Mouse (Mus musculus): ENCODE results near the gene Lhpp. TPM values are rescaled to one million over a fixed set of nuclear protein-coding genes. Genes with fewer than 3 reads are reported as not detected.

Gene Lhpp
- 20.4 and 22.4 TPM in 2 replicates for polyA plus RNA-seq (2014; fragmentation: Nextera tagmentation; extraction: Ambion mirVana)

DNA sequence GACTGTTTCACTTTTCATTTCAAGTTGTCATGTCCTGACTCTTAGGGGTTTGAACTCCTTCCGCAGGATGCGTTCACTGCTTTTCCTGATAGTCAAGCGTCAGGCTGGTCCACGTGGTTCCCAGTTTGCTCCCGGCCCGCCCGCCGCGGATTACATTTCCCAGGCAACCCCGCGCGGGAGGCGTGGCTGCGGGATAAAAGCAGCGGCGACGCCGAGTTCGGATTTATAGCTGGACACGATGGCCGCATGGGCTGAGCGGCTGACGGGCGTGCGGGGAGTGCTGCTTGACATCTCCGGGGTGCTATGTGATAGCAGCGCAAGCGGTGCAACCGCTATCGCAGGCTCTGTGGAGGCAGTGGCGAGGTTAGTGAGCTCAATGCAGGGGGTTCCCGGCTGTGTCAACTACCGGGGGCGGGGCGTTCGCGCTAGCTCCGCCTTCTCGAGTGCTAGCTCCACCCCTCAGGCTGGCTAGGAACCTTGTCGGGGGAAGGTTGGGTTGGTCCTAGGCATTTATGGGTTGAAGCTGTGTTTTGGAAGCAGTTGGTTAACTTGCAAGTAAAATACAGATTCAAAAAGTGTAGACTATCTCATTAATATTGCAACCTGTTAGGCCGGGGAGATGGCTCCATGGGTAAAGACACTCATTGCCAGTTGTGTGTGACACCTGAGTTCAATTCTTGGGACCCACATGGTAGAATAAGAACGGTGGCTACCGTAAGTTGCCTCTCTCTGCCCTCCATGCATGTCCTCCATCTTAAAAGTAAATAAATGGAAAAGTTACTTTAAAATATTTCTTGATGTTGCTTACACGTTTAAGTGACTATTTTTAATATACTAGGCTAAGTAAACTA, at the start of gene Lhpp:
Gene Lhpp (plus strand): TSS at position 171 of the 851 bp plus-strand sequence.
- Histone ChIP-seq H3K4me2 (replicated peaks; ENCODE audit: low read depth, low read length) (peak within 1 kb of the TSS; percentile 57), H3K27ac (ENCODE audit: low read depth, low read length) (no peak within 1 kb of the TSS), H3K4me1 (replicated peaks; ENCODE audit: control insufficient read depth, insufficient read depth, low read length) (0 out of 2 replicates have a peak, but pooled peaks cover 2% of the 10 kb centered on the region), H3K9ac (ENCODE audit: low read depth, low read length) (peak within 1 kb of the TSS; percentile 28; the same call in 1 of the 2 replicates), H3K27me3 (ENCODE audit: control insufficient read depth, insufficient read depth, low read length) (no peaks in the 10 kb centered on the region), H3K4me3 (ENCODE audit: low read depth, low read length) (peak within 1 kb of the TSS; percentile 41), H3K36me3 (ENCODE audit: control insufficient read depth, insufficient read depth, low read length) (no peaks in the 10 kb centered on the region), H3K9me3 (ENCODE audit: control insufficient read depth, low read length) (no peaks in the 10 kb centered on the region)
- ATAC-seq (ENCODE audit: low FRiP score) = peak; percentile 87
- 8% methylated on average over 44 of the region's 44 CpGs for WGBS
- DNase-seq (ENCODE audit: low spot score) = peak; percentile 88

DNA sequence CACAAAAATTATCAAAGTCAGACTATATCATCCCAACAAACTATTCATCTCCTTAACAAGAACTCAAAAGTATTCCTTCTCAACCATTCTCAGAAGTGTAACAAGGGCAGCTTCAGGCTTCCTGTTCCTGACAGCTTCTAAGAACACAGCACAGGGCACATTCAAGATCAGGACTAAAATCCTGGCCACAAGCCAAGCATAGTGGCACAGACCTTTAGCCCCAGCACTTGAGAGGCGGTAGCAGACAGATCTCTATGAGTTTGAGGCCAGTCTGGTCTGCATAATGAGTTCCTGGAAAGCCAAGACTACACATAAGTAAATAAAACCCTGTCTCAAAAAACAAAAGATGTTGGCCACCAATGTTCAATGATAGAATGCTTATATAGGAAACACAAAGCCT, 44.6 kb upstream of the Lhpp start:
- Histone ChIP-seq H3K27me3 (ENCODE audit: control insufficient read depth, insufficient read depth, low read length) (no peaks in the 10 kb centered on the region), H3K27ac (ENCODE audit: low read depth, low read length) (no peak overlapping the region), H3K36me3 (ENCODE audit: control insufficient read depth, insufficient read depth, low read length) (peaks cover 3% of the 10 kb centered on the region; the same call in 1 of the 2 replicates), H3K4me2 (replicated peaks; ENCODE audit: low read depth, low read length) (no peak overlapping the region), H3K4me3 (ENCODE audit: low read depth, low read length) (no peak overlapping the region), H3K9me3 (ENCODE audit: control insufficient read depth, low read length) (no peaks in the 10 kb centered on the region), H3K4me1 (replicated peaks; ENCODE audit: control insufficient read depth, insufficient read depth, low read length) (no peaks in the 10 kb centered on the region), H3K9ac (ENCODE audit: low read depth, low read length) (no peak overlapping the region)
- 81% methylated on average over 1 of the region's 1 CpGs for WGBS
- ATAC-seq (ENCODE audit: low FRiP score) (no peak), DNase-seq (ENCODE audit: low spot score) (no peak)

DNA sequence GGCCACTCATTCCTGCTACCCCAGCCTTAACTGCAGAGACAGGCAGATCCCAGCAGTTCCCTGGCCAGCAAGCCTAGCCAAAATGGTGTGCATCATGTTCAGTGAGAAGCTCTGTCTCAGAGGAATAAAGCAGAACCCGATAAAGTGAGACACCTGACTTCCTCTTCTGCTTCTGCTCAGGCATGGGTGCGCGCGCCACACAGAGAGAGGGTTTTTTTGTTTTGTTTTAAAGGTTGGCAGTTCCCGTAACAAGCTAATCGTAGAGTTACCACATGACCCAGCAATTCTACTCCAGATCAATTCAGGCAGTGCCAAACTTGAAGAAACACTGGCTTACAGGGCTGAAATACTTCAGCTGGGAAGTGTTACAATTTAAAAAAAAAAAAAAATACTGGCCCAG, 41.6 kb upstream of the Lhpp start:
- no peak overlapping the region for H3K4me3 ChIP-seq (ENCODE audit: low read depth, low read length)
- H3K27me3 ChIP-seq (ENCODE audit: control insufficient read depth, insufficient read depth, low read length) = no peaks in the 10 kb centered on the region
- ATAC-seq (ENCODE audit: low FRiP score) (no peak), DNase-seq (ENCODE audit: low spot score) (no peak)
- H3K27ac ChIP-seq (ENCODE audit: low read depth, low read length) = no peak overlapping the region
- H3K9ac ChIP-seq (ENCODE audit: low read depth, low read length) = no peak overlapping the region
- H3K36me3 ChIP-seq (ENCODE audit: control insufficient read depth, insufficient read depth, low read length) = no peaks in the 10 kb centered on the region
- no peaks in the 10 kb centered on the region for H3K4me1 ChIP-seq (replicated peaks; ENCODE audit: control insufficient read depth, insufficient read depth, low read length)
- 94% methylated on average over 6 of the region's 6 CpGs for WGBS
- no peaks in the 10 kb centered on the region for H3K9me3 ChIP-seq (ENCODE audit: control insufficient read depth, low read length)
- H3K4me2 ChIP-seq (replicated peaks; ENCODE audit: low read depth, low read length) = no peak overlapping the region

DNA sequence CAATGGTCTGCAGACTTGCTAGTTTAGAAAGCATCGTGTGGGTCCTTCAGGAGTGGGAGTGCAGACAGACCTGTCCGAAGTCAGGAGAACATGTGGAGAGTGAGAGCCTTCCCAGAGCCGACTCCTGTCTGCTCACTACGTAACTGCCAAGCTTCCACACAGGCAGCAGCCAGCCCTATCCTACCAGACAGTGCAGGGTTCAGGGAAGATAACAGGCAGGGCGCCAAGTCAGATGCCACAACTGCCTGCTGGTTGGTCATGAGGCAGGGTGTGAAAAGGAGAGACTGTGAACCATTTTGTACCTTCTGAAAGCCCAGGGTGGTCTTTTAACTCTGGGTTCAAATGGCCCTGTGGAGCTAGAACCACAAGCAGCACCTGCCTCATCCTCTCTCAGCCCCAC, 40.4 kb upstream of the Lhpp start:
- H3K4me3 ChIP-seq (ENCODE audit: low read depth, low read length) = no peak overlapping the region
- no peak overlapping the region for H3K4me2 ChIP-seq (replicated peaks; ENCODE audit: low read depth, low read length)
- H3K36me3 ChIP-seq (ENCODE audit: control insufficient read depth, insufficient read depth, low read length) = no peaks in the 10 kb centered on the region
- H3K27me3 ChIP-seq (ENCODE audit: control insufficient read depth, insufficient read depth, low read length) = no peaks in the 10 kb centered on the region
- H3K9ac ChIP-seq (ENCODE audit: low read depth, low read length) = no peak overlapping the region
- H3K9me3 ChIP-seq (ENCODE audit: control insufficient read depth, low read length) = no peaks in the 10 kb centered on the region
- DNase-seq (ENCODE audit: low spot score) (no peak), ATAC-seq (ENCODE audit: low FRiP score) (no peak)
- no peaks in the 10 kb centered on the region for H3K4me1 ChIP-seq (replicated peaks; ENCODE audit: control insufficient read depth, insufficient read depth, low read length)
- no peak overlapping the region for H3K27ac ChIP-seq (ENCODE audit: low read depth, low read length)
- WGBS = 87% methylated on average over 5 of the region's 5 CpGs

DNA sequence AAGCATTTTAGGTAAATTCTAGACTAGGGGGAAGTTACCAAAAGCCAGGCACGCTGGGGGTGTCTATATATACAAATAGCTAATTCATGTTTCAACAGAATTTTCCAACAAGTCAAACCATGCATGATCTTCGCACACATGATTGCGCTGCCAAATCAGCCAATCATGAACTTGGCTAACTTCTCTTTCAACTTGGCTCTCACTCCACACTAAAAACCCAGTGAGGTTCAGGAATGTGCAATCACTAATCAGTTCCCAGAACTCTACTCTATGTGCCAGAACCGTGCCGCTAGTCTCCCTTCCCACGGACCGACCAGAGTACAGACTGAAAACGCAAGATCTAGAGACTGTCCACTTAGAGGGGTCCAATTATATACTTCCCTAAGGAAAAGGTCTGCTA, 39.0 kb upstream of the Lhpp start:
- WGBS = 89% methylated on average over 8 of the region's 8 CpGs
- Histone ChIP-seq H3K4me1 (replicated peaks; ENCODE audit: control insufficient read depth, insufficient read depth, low read length) (0 out of 2 replicates have a peak, but pooled peaks cover 1% of the 10 kb centered on the region), H3K4me2 (replicated peaks; ENCODE audit: low read depth, low read length) (no peak overlapping the region), H3K36me3 (ENCODE audit: control insufficient read depth, insufficient read depth, low read length) (no peaks in the 10 kb centered on the region), H3K27ac (ENCODE audit: low read depth, low read length) (no peak overlapping the region), H3K9me3 (ENCODE audit: control insufficient read depth, low read length) (no peaks in the 10 kb centered on the region), H3K4me3 (ENCODE audit: low read depth, low read length) (no peak overlapping the region), H3K27me3 (ENCODE audit: control insufficient read depth, insufficient read depth, low read length) (no peaks in the 10 kb centered on the region), H3K9ac (ENCODE audit: low read depth, low read length) (no peak overlapping the region)
- DNase-seq (ENCODE audit: low spot score) (no peak), ATAC-seq (ENCODE audit: low FRiP score) (no peak)

DNA sequence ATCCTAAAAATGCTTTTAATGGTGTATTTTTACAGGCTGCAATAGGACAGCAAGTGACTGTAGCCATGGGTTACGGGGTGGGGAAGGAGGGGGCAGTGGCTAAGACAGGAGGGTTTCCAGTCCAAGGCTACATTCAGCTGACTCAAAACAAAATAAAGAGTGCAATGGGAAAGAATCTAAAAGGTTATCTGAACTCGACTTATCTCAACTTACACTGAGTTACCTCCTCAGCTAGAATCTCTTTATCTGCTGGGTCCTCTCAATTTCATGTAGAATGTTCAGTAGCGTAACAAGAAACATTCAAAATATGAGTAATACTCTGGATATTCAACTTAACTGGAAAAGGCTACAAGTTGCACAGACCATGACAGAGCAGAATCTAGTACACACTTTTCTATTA, 37.7 kb upstream of the Lhpp start:
- no peak overlapping the region for H3K4me3 ChIP-seq (ENCODE audit: low read depth, low read length)
- H3K27ac ChIP-seq (ENCODE audit: low read depth, low read length) = peak overlapping the region; percentile 38; the same call in 1 of the 2 replicates
- no peak overlapping the region for H3K9ac ChIP-seq (ENCODE audit: low read depth, low read length)
- ATAC-seq (ENCODE audit: low FRiP score) (no peak), DNase-seq (ENCODE audit: low spot score) (no peak)
- 0 out of 2 replicates have a peak, but pooled peaks cover 2% of the 10 kb centered on the region for H3K4me1 ChIP-seq (replicated peaks; ENCODE audit: control insufficient read depth, insufficient read depth, low read length)
- no peak overlapping the region for H3K4me2 ChIP-seq (replicated peaks; ENCODE audit: low read depth, low read length)
- 75% methylated on average over 3 of the region's 3 CpGs for WGBS
- H3K36me3 ChIP-seq (ENCODE audit: control insufficient read depth, insufficient read depth, low read length) = no peaks in the 10 kb centered on the region
- no peaks in the 10 kb centered on the region; the same call in 1 of the 2 replicates for H3K27me3 ChIP-seq (ENCODE audit: control insufficient read depth, insufficient read depth, low read length)
- H3K9me3 ChIP-seq (ENCODE audit: control insufficient read depth, low read length) = no peaks in the 10 kb centered on the region

DNA sequence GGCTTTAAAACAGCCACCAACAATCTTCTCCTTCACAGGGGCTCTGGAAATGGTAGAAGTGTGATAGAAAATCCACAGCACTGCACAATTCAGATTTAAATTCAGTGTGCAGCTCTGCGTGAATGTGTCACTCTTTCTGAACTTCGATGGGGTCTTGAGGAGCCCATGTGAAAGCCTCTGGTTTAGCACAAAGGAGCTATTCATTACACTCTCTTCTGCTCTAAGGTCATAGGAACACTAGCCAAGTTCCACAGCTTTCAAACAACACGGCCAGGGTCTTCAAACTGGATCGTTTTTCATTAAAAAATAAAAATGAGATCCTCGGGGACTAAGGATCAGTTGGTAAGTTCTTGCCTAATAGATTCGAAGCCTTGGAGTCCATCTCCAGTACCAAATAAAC, 37.2 kb upstream of the Lhpp start:
- Histone ChIP-seq H3K4me3 (ENCODE audit: low read depth, low read length) (no peak overlapping the region), H3K9ac (ENCODE audit: low read depth, low read length) (no peak overlapping the region), H3K4me1 (replicated peaks; ENCODE audit: control insufficient read depth, insufficient read depth, low read length) (0 out of 2 replicates have a peak, but pooled peaks cover 2% of the 10 kb centered on the region), H3K36me3 (ENCODE audit: control insufficient read depth, insufficient read depth, low read length) (no peaks in the 10 kb centered on the region), H3K4me2 (replicated peaks; ENCODE audit: low read depth, low read length) (no peak overlapping the region), H3K27me3 (ENCODE audit: control insufficient read depth, insufficient read depth, low read length) (no peaks in the 10 kb centered on the region; the same call in 1 of the 2 replicates), H3K9me3 (ENCODE audit: control insufficient read depth, low read length) (no peaks in the 10 kb centered on the region), H3K27ac (ENCODE audit: low read depth, low read length) (peak overlapping the region; percentile 38; the same call in 1 of the 2 replicates)
- 34% methylated on average over 6 of the region's 6 CpGs for WGBS
- ATAC-seq (ENCODE audit: low FRiP score) (no peak), DNase-seq (ENCODE audit: low spot score) (no peak)

DNA sequence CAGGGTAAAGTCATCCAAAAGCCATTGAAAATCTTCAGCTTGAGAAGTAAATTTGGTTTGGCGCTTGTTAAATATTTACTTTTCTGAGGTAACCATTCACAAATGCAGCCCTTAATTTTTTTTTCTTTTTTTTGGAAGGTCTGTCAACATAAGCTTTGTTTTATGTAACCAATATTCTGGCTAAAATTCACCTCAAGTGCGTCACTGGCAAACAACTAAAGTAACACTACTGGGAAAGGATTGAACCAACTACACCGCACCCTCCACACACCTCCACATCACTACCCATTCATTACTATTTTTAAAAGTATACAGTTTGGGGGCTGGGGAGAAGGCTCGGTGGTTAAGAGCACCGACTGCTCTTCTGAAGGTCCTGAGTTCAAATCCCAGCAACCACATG, 35.8 kb upstream of the Lhpp start:
- 97% methylated on average over 5 of the region's 5 CpGs for WGBS
- H3K9me3 ChIP-seq (ENCODE audit: control insufficient read depth, low read length) = no peaks in the 10 kb centered on the region

More for the DNA sequence above, 35.8 kb upstream of the Lhpp start:
- Histone ChIP-seq H3K9ac (ENCODE audit: low read depth, low read length) (no peak overlapping the region), H3K27me3 (ENCODE audit: control insufficient read depth, insufficient read depth, low read length) (no peaks in the 10 kb centered on the region; the same call in 1 of the 2 replicates), H3K36me3 (ENCODE audit: control insufficient read depth, insufficient read depth, low read length) (no peaks in the 10 kb centered on the region), H3K27ac (ENCODE audit: low read depth, low read length) (no peak overlapping the region), H3K4me3 (ENCODE audit: low read depth, low read length) (no peak overlapping the region), H3K4me1 (replicated peaks; ENCODE audit: control insufficient read depth, insufficient read depth, low read length) (0 out of 2 replicates have a peak, but pooled peaks cover 2% of the 10 kb centered on the region), H3K4me2 (replicated peaks; ENCODE audit: low read depth, low read length) (no peak overlapping the region)
- DNase-seq (ENCODE audit: low spot score) (no peak), ATAC-seq (ENCODE audit: low FRiP score) (no peak)
